Mouse (Mus musculus) MEL (cell line): ENCODE data around the gene Nrxn3. TPM values are rescaled to one million over a fixed set of nuclear protein-coding genes. Genes with fewer than 3 reads are reported as not detected.

Experiments
- DNase-seq: peaks from one replicate; pipeline ENCODE4 v3.0.0; 2011; ENCODE audit warnings: low read depth, low spot score
- H3K27ac ChIP-seq: 2 replicates; pipeline ENCODE4 v1.5.1; 2012; ENCODE audit warnings: low read depth, mild to moderate bottlenecking, control low read depth, low read length, moderate library complexity; ENCODE audit not compliant: control insufficient read depth
- H3K27me3 ChIP-seq, 2 experiments: fragments of 150-350 bp in 1 of 2; sonication (generic) in 1 of 2; 2 replicates each; pipeline ENCODE4 v1.6.1; 2012; ENCODE audit warnings: low read length in 2 of 2, mild to moderate bottlenecking in 2 of 2, improper control_type of control experiment in 1 of 2, moderate library complexity in 1 of 2; ENCODE audit not compliant: insufficient read depth in 2 of 2, control insufficient read depth in 1 of 2
- H3K36me3 ChIP-seq, 2 experiments: 2 replicates each; pipeline ENCODE4 v1.6.1; 2012 to 2014; ENCODE audit warnings: low read length in 2 of 2, improper control_type of control experiment in 1 of 2, inconsistent platforms in 1 of 2, mild to moderate bottlenecking in 1 of 2; ENCODE audit not compliant: insufficient read depth in 2 of 2, control insufficient read depth in 1 of 2
- H3K4me1 ChIP-seq, 2 experiments: fragments of 150-350 bp in 1 of 2; sonication (generic) in 1 of 2; 2 replicates each; pipeline ENCODE4 v1.6.1; 2012; ENCODE audit warnings: low read length in 2 of 2, improper control_type of control experiment in 1 of 2, mild to moderate bottlenecking in 1 of 2; ENCODE audit not compliant: insufficient read depth in 2 of 2, control insufficient read depth in 1 of 2
- H3K4me3 ChIP-seq, 2 experiments: fragments of 150-350 bp in 1 of 2; sonication (generic) in 1 of 2; 2 replicates each; pipeline ENCODE4 v1.5.1; 2012; ENCODE audit warnings: low read depth in 2 of 2, low read length in 2 of 2, mild to moderate bottlenecking in 2 of 2, moderate library complexity in 2 of 2, control low read depth in 1 of 2, improper control_type of control experiment in 1 of 2; ENCODE audit not compliant: control insufficient read depth in 1 of 2, insufficient read depth in 1 of 2
- H3K79me2 ChIP-seq: 2 replicates; pipeline ENCODE4 v1.6.1; 2012; ENCODE audit warnings: mild to moderate bottlenecking, low read length, moderate library complexity; ENCODE audit not compliant: control insufficient read depth, poor library complexity, insufficient read depth
- H3K9ac ChIP-seq: 2 replicates; pipeline ENCODE4 v1.6.1; 2012; ENCODE audit warnings: low read depth, mild to moderate bottlenecking, control low read depth, low read length, moderate library complexity; ENCODE audit not compliant: control insufficient read depth, poor library complexity, severe bottlenecking
- H3K9me3 ChIP-seq: fragments of 150-350 bp; sonication (generic); replicated peaks from 2 replicates; pipeline ENCODE4 v1.6.1; 2012; ENCODE audit warnings: mild to moderate bottlenecking, low read length, improper control_type of control experiment, moderate library complexity; ENCODE audit not compliant: insufficient read depth
- CHD1 ChIP-seq: IDR thresholded peaks from 2 replicates; pipeline ENCODE4 v1.6.1; 2012; ENCODE audit warnings: low read depth, mild to moderate bottlenecking, inconsistent platforms, low read length, improper control_type of control experiment
- CTCF ChIP-seq, 3 experiments: IDR thresholded peaks in 2 of 3; conservative IDR thresholded peaks in 1 of 3; 2 replicates each; pipeline ENCODE4 v1.5.1; 2011 to 2012; ENCODE audit warnings: low read length in 3 of 3, low read depth in 2 of 3, mild to moderate bottlenecking in 2 of 3, improper control_type of control experiment in 1 of 3, inconsistent platforms in 1 of 3, mixed read lengths in 1 of 3, moderate library complexity in 1 of 3; ENCODE audit not compliant: control insufficient read depth in 1 of 3, insufficient read depth in 1 of 3, poor library complexity in 1 of 3, severe bottlenecking in 1 of 3
- E2F4 ChIP-seq: IDR thresholded peaks from 2 replicates; pipeline ENCODE4 v1.6.1; 2011; ENCODE audit warnings: low read depth, low read length, improper control_type of control experiment, borderline replicate concordance
- ELF1 ChIP-seq: IDR thresholded peaks from 2 replicates; pipeline ENCODE4 v1.6.1; 2014; ENCODE audit warnings: low read depth, mild to moderate bottlenecking, inconsistent platforms, low read length, improper control_type of control experiment, moderate library complexity
- EP300 ChIP-seq, 2 experiments: IDR thresholded peaks; 2 replicates each; pipeline ENCODE4 v1.6.1; 2011; ENCODE audit warnings: improper control_type of control experiment in 2 of 2, low read length in 2 of 2, low read depth in 1 of 2, mild to moderate bottlenecking in 1 of 2
- GATA1 ChIP-seq: IDR thresholded peaks from 2 replicates; pipeline ENCODE4 v1.6.1; 2011; ENCODE audit warnings: low read depth, low read length, improper control_type of control experiment
- JUND ChIP-seq: IDR thresholded peaks from 2 replicates; pipeline ENCODE4 v1.6.1; 2011; ENCODE audit warnings: low read depth, mild to moderate bottlenecking, improper control_type of control experiment, low read length
- KAT2A ChIP-seq: conservative IDR thresholded peaks from 2 replicates; pipeline ENCODE4 v1.6.1; 2012; ENCODE audit warnings: low read depth, low read length, improper control_type of control experiment, inconsistent platforms
- MAFK ChIP-seq: IDR thresholded peaks from 2 replicates; pipeline ENCODE4 v1.6.1; 2011; ENCODE audit warnings: low read depth, mild to moderate bottlenecking, low read length, improper control_type of control experiment, borderline replicate concordance
- MEF2A ChIP-seq: IDR thresholded peaks from 2 replicates; pipeline ENCODE4 v1.6.1; 2014; ENCODE audit warnings: low read depth, mild to moderate bottlenecking, inconsistent platforms, low read length, improper control_type of control experiment; ENCODE audit not compliant: poor library complexity, insufficient replicate concordance, severe bottlenecking; ENCODE audit errors: extremely low read depth
- MYB ChIP-seq: IDR thresholded peaks from 2 replicates; pipeline ENCODE4 v1.6.1; 2011; ENCODE audit warnings: mild to moderate bottlenecking, low read depth, low read length, improper control_type of control experiment
- NELFE ChIP-seq: IDR thresholded peaks from 2 replicates; pipeline ENCODE4 v1.6.1; 2011; ENCODE audit warnings: low read depth, low read length, improper control_type of control experiment
- POLR2A ChIP-seq, 2 experiments: IDR thresholded peaks; 2 replicates each; pipeline ENCODE4 v1.6.1; 2011 to 2012; ENCODE audit warnings: low read length in 2 of 2, mild to moderate bottlenecking in 2 of 2, control low read depth in 1 of 2, improper control_type of control experiment in 1 of 2, low read depth in 1 of 2, moderate library complexity in 1 of 2; ENCODE audit not compliant: control insufficient read depth in 1 of 2, insufficient read depth in 1 of 2, poor library complexity in 1 of 2
- POLR2AphosphoS5 ChIP-seq: IDR thresholded peaks from 2 replicates; pipeline ENCODE4 v1.6.1; 2012; ENCODE audit warnings: low read depth, borderline replicate concordance, mild to moderate bottlenecking, inconsistent platforms, low read length, moderate library complexity, mixed read lengths
- SMC3 ChIP-seq: IDR thresholded peaks from 2 replicates; pipeline ENCODE4 v1.6.1; 2011; ENCODE audit warnings: low read depth, low read length, improper control_type of control experiment
- TBP ChIP-seq: IDR thresholded peaks from 2 replicates; pipeline ENCODE4 v1.8.0; 2011; ENCODE audit warnings: low read depth, low read length, improper control_type of control experiment
- UBTF ChIP-seq: IDR thresholded peaks from 2 replicates; pipeline ENCODE4 v1.6.1; 2012; ENCODE audit warnings: low read depth, mild to moderate bottlenecking, inconsistent platforms, low read length, improper control_type of control experiment, moderate library complexity, borderline replicate concordance; ENCODE audit not compliant: insufficient read depth
- ZC3H11A ChIP-seq: IDR thresholded peaks from 2 replicates; pipeline ENCODE4 v1.6.1; 2012; ENCODE audit warnings: low read depth, mild to moderate bottlenecking, inconsistent platforms, low read length, improper control_type of control experiment
- ZMIZ1 ChIP-seq: IDR thresholded peaks from 2 replicates; pipeline ENCODE4 v1.6.1; 2012; ENCODE audit warnings: low read depth, mild to moderate bottlenecking, inconsistent platforms, low read length, improper control_type of control experiment, moderate library complexity
- ZNF384 ChIP-seq: IDR thresholded peaks from 2 replicates; pipeline ENCODE4 v1.6.1; 2012; ENCODE audit warnings: low read depth, mild to moderate bottlenecking, inconsistent platforms, low read length, improper control_type of control experiment
- polyA plus RNA-seq, 2 experiments: library from polyadenylated mRNA; stranded (reverse) in 1 of 2; unstranded in 1 of 2; fragments of >175 nt in 1 of 2; fragments of >200 nt in 1 of 2; gene quantifications; 2 replicates each; pipeline versions ENCODE4 v1.2.1 to v1.2.4; 2012; ENCODE audit warnings: low replicate concordance in 2 of 2, low read depth in 1 of 2; ENCODE audit not compliant: insufficient read length in 2 of 2, insufficient read depth in 1 of 2, missing spikeins in 1 of 2
- total RNA-seq: library from RNA; depleted of rRNA; stranded (reverse); fragments of 300-350 nt; gene quantifications from 2 replicates; pipeline ENCODE4 v1.2.3, GENCODE M21; 2012

The Nrxn3 gene
- total and polyA plus RNA-seq, 3 experiments, result not detected

DNA sequence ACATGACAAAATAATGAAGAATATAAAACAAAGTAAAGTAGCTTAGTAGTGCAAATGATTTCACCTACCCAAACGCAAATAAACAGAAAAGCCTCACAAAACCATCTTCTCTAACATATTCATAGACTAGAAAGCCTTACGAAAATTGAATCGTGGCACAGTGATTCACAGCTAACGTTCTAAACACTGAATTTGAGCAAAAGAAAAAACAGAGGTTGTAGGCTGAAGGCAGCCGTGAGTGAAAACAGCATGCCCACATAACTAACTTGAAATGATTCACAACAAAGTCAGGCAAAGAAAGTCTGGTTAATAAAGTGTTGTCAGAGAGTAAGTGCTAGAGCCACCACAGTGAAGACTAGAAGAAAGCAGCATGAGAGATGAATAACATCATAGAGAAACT lies 610.8 kb downstream of the Nrxn3 start:
- no peaks in the 10 kb centered on the region for H3K36me3 ChIP-seq
- H3K27ac ChIP-seq, result no peak overlapping the region
- no peaks in the 10 kb centered on the region for H3K9me3 ChIP-seq
- no peak overlapping the region for H3K9ac ChIP-seq
- no peaks in the 10 kb centered on the region for H3K27me3 ChIP-seq
- no peak for TF ChIP-seq E2F4
- TF ChIP-seq MYB, result no peak
- no peak for TF ChIP-seq NELFE
- TF ChIP-seq TBP, result no peak
- TF ChIP-seq ZC3H11A, result no peak
- TF ChIP-seq EP300 (IDR thresholded peaks at IDR 0.05; ENCODE audit: low read depth in 1 of 2, low read length in 2 of 2), result no peak
- TF ChIP-seq SMC3, result no peak
- TF ChIP-seq ZNF384, result no peak
- no peak for TF ChIP-seq POLR2A (IDR thresholded peaks at IDR 0.05; ENCODE audit: control insufficient read depth in 1 of 2, insufficient read depth in 1 of 2, low read depth in 1 of 2, low read length in 2 of 2, poor library complexity in 1 of 2)
- no peak for TF ChIP-seq UBTF
- no peak for TF ChIP-seq ZMIZ1
- no peak for TF ChIP-seq CTCF (IDR thresholded peaks at IDR 0.05 in 2 of 3, conservative IDR thresholded peaks at IDR 0.05 in 1 of 3; ENCODE audit: control insufficient read depth in 1 of 3, insufficient read depth in 1 of 3, low read depth in 2 of 3, low read length in 3 of 3, poor library complexity in 1 of 3, severe bottlenecking in 1 of 3)
- no peak for TF ChIP-seq POLR2AphosphoS5
- TF ChIP-seq MEF2A, result no peak
- no peak for TF ChIP-seq MAFK
- TF ChIP-seq GATA1, result no peak
- no peak for TF ChIP-seq KAT2A
- no peak overlapping the region for H3K4me3 ChIP-seq
- no peaks in the 10 kb centered on the region for H3K79me2 ChIP-seq
- H3K4me1 ChIP-seq, result no peaks in the 10 kb centered on the region
- DNase-seq, result no peak

DNA sequence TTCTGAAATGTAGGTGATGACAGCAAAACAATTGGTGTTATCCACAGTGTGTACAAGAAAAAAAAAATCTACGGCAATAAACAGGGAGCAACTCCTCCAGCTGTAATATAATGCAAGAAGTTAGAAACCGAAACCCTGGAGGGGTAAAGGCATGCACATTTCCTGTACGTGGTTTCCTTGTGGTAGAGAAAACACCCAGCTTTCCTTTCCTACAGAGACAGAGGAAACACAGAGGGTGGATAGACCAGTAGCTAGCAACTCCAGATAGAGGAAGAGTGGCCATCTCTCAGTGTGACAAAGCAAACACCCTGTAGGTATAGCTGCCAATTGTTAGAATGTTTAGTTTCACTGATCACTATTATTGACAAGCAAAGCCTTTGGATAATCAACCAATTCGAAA lies 642.2 kb downstream of the Nrxn3 start:
- H3K27ac ChIP-seq, result no peak overlapping the region
- no peaks in the 10 kb centered on the region for H3K79me2 ChIP-seq
- H3K4me3 ChIP-seq, result no peak overlapping the region
- no peaks in the 10 kb centered on the region for H3K9me3 ChIP-seq
- H3K27me3 ChIP-seq, result no peaks in the 10 kb centered on the region
- DNase-seq, result no peak
- H3K4me1 ChIP-seq, result no peaks in the 10 kb centered on the region
- H3K36me3 ChIP-seq, result no peaks in the 10 kb centered on the region
- TF ChIP-seq JUND (no peak), TBP (no peak), CHD1 (no peak), MAFK (no peak), ELF1 (no peak), UBTF (no peak), MEF2A (no peak)
- TF ChIP-seq, all 39 proteins: peak for 0
- H3K9ac ChIP-seq, result no peak overlapping the region
